Mouse (Mus musculus): ENCODE data around the gene Klhl11. TPM values are rescaled to one million over a fixed set of nuclear protein-coding genes. Genes with fewer than 3 reads are reported as not detected.

Klhl11 gene
- polyA plus RNA-seq, 1 experiment from 2014 or later: 8.6 TPM

GRCm38 (mm10) chr11:100512384-100512783 lies 39.8 kb upstream of the Klhl11 start:
- Histone ChIP-seq H3K4me1 (ENCODE audit: control insufficient read depth in 2 of 2, insufficient read depth in 2 of 2, low read length in 2 of 2) (no peaks in the 10 kb centered on the region), H3K4me2 (ENCODE audit: low read length) (no peak overlapping the region), H3K36me3 (ENCODE audit: control insufficient read depth, insufficient read depth, low read length) (peaks cover 95% of the 10 kb centered on the region), H3K27ac (replicated peaks in 1 of 2; ENCODE audit: control insufficient read depth in 1 of 2, insufficient read depth in 1 of 2, low read depth in 2 of 2, low read length in 2 of 2) (no peak overlapping the region), H3K9me3 (ENCODE audit: control insufficient read depth, low read length) (no peaks in the 10 kb centered on the region), H3K4me3 (ENCODE audit: control insufficient read depth in 1 of 2, insufficient read depth in 1 of 2, low read depth in 1 of 2, low read length in 2 of 2) (no peak overlapping the region), H3K27me3 (ENCODE audit: control insufficient read depth, insufficient read depth, low read length) (no peaks in the 10 kb centered on the region), H3K9ac (ENCODE audit: low read length) (no peak overlapping the region)
- 92% methylated on average over 1 of the region's 1 CpGs for WGBS
- ATAC-seq (ENCODE audit: insufficient number of reproducible peaks, insufficient read depth, low FRiP score, low read depth): no peak

DNA sequence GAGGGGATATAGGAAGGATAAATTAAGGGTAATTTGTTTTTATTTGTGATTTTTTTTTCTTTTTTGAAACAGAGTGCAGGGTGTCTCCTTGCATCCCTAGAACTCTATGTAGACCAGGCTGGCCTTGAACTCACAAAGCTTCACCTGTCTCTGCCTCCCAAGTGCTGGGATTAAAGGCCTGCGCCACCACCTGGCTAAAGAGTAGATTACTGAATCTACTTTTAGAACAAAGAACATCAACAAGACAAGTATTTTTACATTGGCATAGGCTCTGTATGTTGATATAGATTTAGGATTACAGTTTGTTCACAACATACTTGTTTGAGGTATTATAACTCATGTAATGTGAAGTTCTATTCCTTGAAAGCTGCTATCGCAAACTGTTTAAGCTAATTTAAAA lies 38.0 kb upstream of the Klhl11 start:
- H3K4me2 ChIP-seq (ENCODE audit: low read length): no peak overlapping the region
- peaks cover 91% of the 10 kb centered on the region for H3K36me3 ChIP-seq (ENCODE audit: control insufficient read depth, insufficient read depth, low read length)
- no peaks in the 10 kb centered on the region for H3K4me1 ChIP-seq (ENCODE audit: control insufficient read depth in 2 of 2, insufficient read depth in 2 of 2, low read length in 2 of 2)
- no peak overlapping the region for H3K9ac ChIP-seq (ENCODE audit: low read length)
- H3K27me3 ChIP-seq (ENCODE audit: control insufficient read depth, insufficient read depth, low read length): no peaks in the 10 kb centered on the region
- H3K27ac ChIP-seq (replicated peaks in 1 of 2; ENCODE audit: control insufficient read depth in 1 of 2, insufficient read depth in 1 of 2, low read depth in 2 of 2, low read length in 2 of 2): no peak overlapping the region
- WGBS: 85% methylated on average over 2 of the region's 2 CpGs
- no peaks in the 10 kb centered on the region for H3K9me3 ChIP-seq (ENCODE audit: control insufficient read depth, low read length)
- H3K4me3 ChIP-seq (ENCODE audit: control insufficient read depth in 1 of 2, insufficient read depth in 1 of 2, low read depth in 1 of 2, low read length in 2 of 2): no peak overlapping the region
- ATAC-seq (ENCODE audit: insufficient number of reproducible peaks, insufficient read depth, low FRiP score, low read depth): no peak

- Histone ChIP-seq H3K9me3 (ENCODE audit: control insufficient read depth, low read length) (no peaks in the 10 kb centered on the region), H3K27ac (replicated peaks in 1 of 2; ENCODE audit: control insufficient read depth in 1 of 2, insufficient read depth in 1 of 2, low read depth in 2 of 2, low read length in 2 of 2) (no peak overlapping the region), H3K4me3 (ENCODE audit: control insufficient read depth in 1 of 2, insufficient read depth in 1 of 2, low read depth in 1 of 2, low read length in 2 of 2) (no peak overlapping the region), H3K36me3 (ENCODE audit: control insufficient read depth, insufficient read depth, low read length) (peaks cover 91% of the 10 kb centered on the region), H3K9ac (ENCODE audit: low read length) (no peak overlapping the region), H3K4me1 (ENCODE audit: control insufficient read depth in 2 of 2, insufficient read depth in 2 of 2, low read length in 2 of 2) (no peaks in the 10 kb centered on the region), H3K4me2 (ENCODE audit: low read length) (no peak overlapping the region), H3K27me3 (ENCODE audit: control insufficient read depth, insufficient read depth, low read length) (no peaks in the 10 kb centered on the region)
- 96% methylated on average over 8 of the region's 8 CpGs for WGBS
- no peak for ATAC-seq (ENCODE audit: insufficient number of reproducible peaks, insufficient read depth, low FRiP score, low read depth)
Observed at GRCm38 (mm10) chr11:100505997-100506396, 33.5 kb upstream of the Klhl11 start.

DNA sequence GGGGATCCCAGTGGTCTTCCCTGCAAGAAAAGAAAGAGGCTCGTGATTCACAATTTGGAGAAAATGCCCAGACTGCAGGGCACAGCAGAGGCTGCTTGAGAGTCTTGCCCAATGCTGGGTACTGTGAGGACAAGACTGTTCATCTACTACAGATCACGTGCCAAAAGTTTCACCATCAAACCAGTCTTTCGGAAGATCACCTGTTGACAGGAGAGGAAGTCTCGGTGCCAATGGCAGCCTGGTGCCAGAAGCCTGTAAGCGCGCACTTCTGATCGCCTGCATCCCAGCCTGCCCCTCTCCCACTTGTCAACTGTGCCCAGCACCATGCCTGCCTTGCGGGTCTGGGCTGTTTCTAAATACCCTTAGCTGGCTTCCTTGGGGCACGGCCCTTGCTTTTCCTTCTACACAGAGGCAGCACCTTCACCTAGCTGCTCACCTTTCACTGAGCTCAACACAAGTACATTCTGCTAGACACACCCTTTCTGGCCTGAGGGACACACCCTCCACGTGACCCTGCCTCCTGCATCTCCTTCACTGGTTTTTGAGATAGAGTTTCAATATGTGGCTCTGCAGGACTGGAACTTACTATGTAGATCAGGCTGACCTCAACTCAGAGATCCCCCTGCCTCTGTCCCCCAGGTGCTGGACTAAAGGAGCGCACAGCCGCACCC lies 32.6 kb upstream of the Klhl11 start:
- Histone ChIP-seq H3K27ac (replicated peaks in 1 of 2; ENCODE audit: control insufficient read depth in 1 of 2, insufficient read depth in 1 of 2, low read depth in 2 of 2, low read length in 2 of 2) (no peak overlapping the region), H3K4me3 (ENCODE audit: control insufficient read depth in 1 of 2, insufficient read depth in 1 of 2, low read depth in 1 of 2, low read length in 2 of 2) (no peak overlapping the region), H3K4me2 (ENCODE audit: low read length) (no peak overlapping the region), H3K4me1 (ENCODE audit: control insufficient read depth in 2 of 2, insufficient read depth in 2 of 2, low read length in 2 of 2) (no peaks in the 10 kb centered on the region), H3K36me3 (ENCODE audit: control insufficient read depth, insufficient read depth, low read length) (peaks cover 93% of the 10 kb centered on the region), H3K9ac (ENCODE audit: low read length) (no peak overlapping the region), H3K9me3 (ENCODE audit: control insufficient read depth, low read length) (no peaks in the 10 kb centered on the region), H3K27me3 (ENCODE audit: control insufficient read depth, insufficient read depth, low read length) (no peaks in the 10 kb centered on the region)
- no peak for ATAC-seq (ENCODE audit: insufficient number of reproducible peaks, insufficient read depth, low FRiP score, low read depth)
- WGBS: 95% methylated on average over 12 of the region's 12 CpGs

DNA sequence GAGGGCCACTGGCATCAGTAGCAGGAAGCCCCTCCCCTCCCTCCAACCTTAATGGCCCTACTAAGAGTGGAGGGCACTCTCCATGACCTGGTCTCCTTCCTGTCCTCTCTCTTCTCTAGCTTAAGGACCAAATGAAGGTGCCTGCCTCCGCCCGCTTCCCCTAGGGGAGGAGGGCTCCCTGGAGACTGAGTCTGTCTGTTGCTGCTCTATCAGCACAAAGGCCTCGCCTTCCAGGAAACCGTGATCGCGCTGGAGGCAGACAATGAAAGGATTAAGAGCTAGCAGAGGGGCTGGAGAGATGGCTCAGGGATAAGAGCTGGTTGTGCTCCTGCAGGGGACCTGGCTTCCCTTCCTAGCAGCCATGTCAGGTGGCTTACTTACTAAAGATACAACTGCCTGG lies 28.8 kb upstream of the Klhl11 start:
- no peaks in the 10 kb centered on the region for H3K4me1 ChIP-seq (ENCODE audit: control insufficient read depth in 2 of 2, insufficient read depth in 2 of 2, low read length in 2 of 2)
- no peak overlapping the region for H3K4me2 ChIP-seq (ENCODE audit: low read length)
- H3K36me3 ChIP-seq (ENCODE audit: control insufficient read depth, insufficient read depth, low read length): peaks cover 98% of the 10 kb centered on the region
- no peak overlapping the region for H3K27ac ChIP-seq (replicated peaks in 1 of 2; ENCODE audit: control insufficient read depth in 1 of 2, insufficient read depth in 1 of 2, low read depth in 2 of 2, low read length in 2 of 2)
- no peaks in the 10 kb centered on the region for H3K9me3 ChIP-seq (ENCODE audit: control insufficient read depth, low read length)
- no peak for ATAC-seq (ENCODE audit: insufficient number of reproducible peaks, insufficient read depth, low FRiP score, low read depth)
- no peak overlapping the region for H3K4me3 ChIP-seq (ENCODE audit: control insufficient read depth in 1 of 2, insufficient read depth in 1 of 2, low read depth in 1 of 2, low read length in 2 of 2)
- H3K27me3 ChIP-seq (ENCODE audit: control insufficient read depth, insufficient read depth, low read length): no peaks in the 10 kb centered on the region
- 45% methylated on average over 6 of the region's 6 CpGs for WGBS
- H3K9ac ChIP-seq (ENCODE audit: low read length): no peak overlapping the region

- Histone ChIP-seq H3K4me2 (ENCODE audit: low read length) (no peak overlapping the region), H3K27me3 (ENCODE audit: control insufficient read depth, insufficient read depth, low read length) (no peaks in the 10 kb centered on the region), H3K4me1 (ENCODE audit: control insufficient read depth in 2 of 2, insufficient read depth in 2 of 2, low read length in 2 of 2) (no peaks in the 10 kb centered on the region), H3K36me3 (ENCODE audit: control insufficient read depth, insufficient read depth, low read length) (peaks cover 99% of the 10 kb centered on the region), H3K27ac (replicated peaks in 1 of 2; ENCODE audit: control insufficient read depth in 1 of 2, insufficient read depth in 1 of 2, low read depth in 2 of 2, low read length in 2 of 2) (no peak overlapping the region), H3K9ac (ENCODE audit: low read length) (no peak overlapping the region), H3K9me3 (ENCODE audit: control insufficient read depth, low read length) (no peaks in the 10 kb centered on the region), H3K4me3 (ENCODE audit: control insufficient read depth in 1 of 2, insufficient read depth in 1 of 2, low read depth in 1 of 2, low read length in 2 of 2) (no peak overlapping the region)
- ATAC-seq (ENCODE audit: insufficient number of reproducible peaks, insufficient read depth, low FRiP score, low read depth): no peak
- 89% methylated on average over 7 of the region's 7 CpGs for WGBS
Observed at GRCm38 (mm10) chr11:100500651-100501050, 28.1 kb upstream of the Klhl11 start.

DNA sequence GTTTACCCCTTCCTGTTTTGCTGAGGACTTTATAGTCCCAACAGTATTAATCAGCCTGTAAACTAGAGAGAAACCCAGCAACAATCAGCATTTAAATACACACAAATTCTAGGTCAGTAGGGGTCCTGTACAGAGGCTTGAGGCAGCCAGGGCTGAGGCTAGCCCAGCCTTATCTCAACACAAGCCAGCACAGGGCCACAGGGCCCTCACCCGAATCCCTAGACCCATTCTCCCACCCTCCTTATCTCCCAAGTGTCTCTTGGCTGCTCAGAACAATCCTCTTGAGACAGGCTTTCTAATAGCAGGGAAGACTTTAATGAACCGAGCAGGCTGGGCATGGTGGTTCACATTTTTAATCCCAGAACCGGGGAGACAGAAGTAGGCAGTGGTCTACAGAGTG lies 27.7 kb upstream of the Klhl11 start:
- WGBS: 75% methylated on average over 3 of the region's 3 CpGs
- ATAC-seq (ENCODE audit: insufficient number of reproducible peaks, insufficient read depth, low FRiP score, low read depth): no peak
- peaks cover 99% of the 10 kb centered on the region for H3K36me3 ChIP-seq (ENCODE audit: control insufficient read depth, insufficient read depth, low read length)

DNA sequence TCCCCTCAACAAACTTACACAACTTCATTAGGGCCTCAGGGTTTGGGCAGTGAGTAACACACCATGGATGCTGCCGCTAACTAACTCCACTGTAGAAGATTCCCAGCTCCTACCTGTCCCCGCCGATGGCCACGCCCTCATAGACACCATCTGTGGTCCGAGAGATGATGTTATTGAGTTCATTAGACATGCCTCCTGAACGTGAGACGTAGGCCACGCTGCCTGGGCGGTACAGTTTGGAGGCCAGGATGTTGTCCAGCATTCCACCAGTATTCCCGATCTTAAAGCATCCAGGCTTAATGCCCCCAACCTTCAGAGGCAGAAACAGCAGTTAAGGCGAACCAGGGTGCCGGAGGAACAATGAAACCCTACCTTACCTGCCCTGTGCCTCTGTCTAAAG lies 21.2 kb upstream of the Klhl11 start:
- Histone ChIP-seq H3K4me3 (ENCODE audit: control insufficient read depth in 1 of 2, insufficient read depth in 1 of 2, low read depth in 1 of 2, low read length in 2 of 2) (no peak overlapping the region), H3K36me3 (ENCODE audit: control insufficient read depth, insufficient read depth, low read length) (peaks cover 96% of the 10 kb centered on the region), H3K9ac (ENCODE audit: low read length) (no peak overlapping the region), H3K4me2 (ENCODE audit: low read length) (no peak overlapping the region), H3K9me3 (ENCODE audit: control insufficient read depth, low read length) (no peaks in the 10 kb centered on the region), H3K27ac (replicated peaks in 1 of 2; ENCODE audit: control insufficient read depth in 1 of 2, insufficient read depth in 1 of 2, low read depth in 2 of 2, low read length in 2 of 2) (no peak overlapping the region), H3K4me1 (ENCODE audit: control insufficient read depth in 2 of 2, insufficient read depth in 2 of 2, low read length in 2 of 2) (no peaks in the 10 kb centered on the region), H3K27me3 (ENCODE audit: control insufficient read depth, insufficient read depth, low read length) (no peaks in the 10 kb centered on the region)
- ATAC-seq (ENCODE audit: insufficient number of reproducible peaks, insufficient read depth, low FRiP score, low read depth): no peak
- 94% methylated on average over 12 of the region's 12 CpGs for WGBS

More for the DNA sequence above, 27.7 kb upstream of the Klhl11 start:
- H3K9me3 ChIP-seq (ENCODE audit: control insufficient read depth, low read length): no peaks in the 10 kb centered on the region
- H3K9ac ChIP-seq (ENCODE audit: low read length): no peak overlapping the region
- H3K4me1 ChIP-seq (ENCODE audit: control insufficient read depth in 2 of 2, insufficient read depth in 2 of 2, low read length in 2 of 2): no peaks in the 10 kb centered on the region
- H3K4me3 ChIP-seq (ENCODE audit: control insufficient read depth in 1 of 2, insufficient read depth in 1 of 2, low read depth in 1 of 2, low read length in 2 of 2): no peak overlapping the region
- H3K4me2 ChIP-seq (ENCODE audit: low read length): no peak overlapping the region
- H3K27me3 ChIP-seq (ENCODE audit: control insufficient read depth, insufficient read depth, low read length): no peaks in the 10 kb centered on the region
- H3K27ac ChIP-seq (replicated peaks in 1 of 2; ENCODE audit: control insufficient read depth in 1 of 2, insufficient read depth in 1 of 2, low read depth in 2 of 2, low read length in 2 of 2): no peak overlapping the region
